In the genomic region with DNA sequence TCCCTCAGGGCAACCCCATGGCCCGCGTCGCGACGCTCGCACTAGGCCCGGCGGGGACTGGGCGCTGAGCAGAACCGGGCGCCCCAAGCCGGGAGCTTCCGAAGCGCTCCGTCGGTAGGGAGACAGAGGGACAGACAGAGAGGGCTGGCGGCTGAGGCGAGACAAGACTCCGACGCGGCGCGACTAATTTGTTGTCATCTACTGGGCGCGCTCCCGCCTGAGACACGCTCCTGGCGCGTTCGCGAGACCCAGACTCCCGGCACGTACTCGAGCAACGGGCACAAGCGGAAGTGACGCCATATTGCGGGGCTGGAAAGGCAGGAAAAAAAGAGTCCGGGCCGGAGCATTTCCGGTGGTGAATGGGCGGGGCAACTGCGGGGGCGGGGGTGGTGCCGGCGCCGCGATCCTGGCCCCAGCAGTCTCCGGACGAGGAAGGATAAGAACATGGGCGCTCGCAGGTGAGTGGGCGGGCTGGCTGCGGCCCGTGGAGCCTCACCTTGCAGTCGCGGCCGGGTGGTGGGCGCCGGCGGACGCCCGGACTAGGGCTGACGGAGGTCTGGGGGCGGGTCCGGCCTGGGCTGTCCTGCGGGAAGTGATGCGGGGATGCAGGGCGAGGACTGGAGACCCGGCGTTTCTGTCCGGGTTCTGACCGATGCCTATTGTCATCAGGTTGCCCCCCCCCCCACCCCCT, we compare ENCODE assay signal across 8 mouse cellular contexts. TPM values are rescaled to one million over a fixed set of nuclear protein-coding genes. Genes with fewer than 3 reads are reported as not detected.
DNase-seq lines count a peak whose midpoint lies in the region; ATAC-seq and TF ChIP-seq lines count a peak whose summit lies in the region.

A gene (minus strand): TSS at position 211 of the 691 bp plus-strand sequence.

- under 1% methylated on average over 47 of the region's 73 CpGs for WGBS in embryonic facial prominence, embryonic 14.5 days
- under 1% methylated on average over 72 of the region's 73 CpGs for WGBS in heart, adult 2 months
- WGBS in limb, embryonic 13.5 days = under 1% methylated on average over 73 of the region's 73 CpGs
- under 1% methylated on average over 68 of the region's 73 CpGs for WGBS in midbrain, embryonic 16.5 days

- H3K79me2 ChIP-seq in heart, adult 2 months (replicated peaks; ENCODE audit: control insufficient read depth, insufficient read depth, low read length) = peaks cover 7% of the 10 kb centered on the region

- peak within 1 kb of the TSS; percentile 96 for H3K4me3 ChIP-seq in embryonic facial prominence, embryonic 14.5 days (ENCODE audit: low read depth, low read length)
- H3K4me3 ChIP-seq in heart, adult 2 months = peak within 1 kb of the TSS; percentile 91
- H3K4me3 ChIP-seq in limb, embryonic 13.5 days = peak within 1 kb of the TSS; percentile 99
- H3K4me3 ChIP-seq in midbrain, embryonic 16.5 days (ENCODE audit: low read depth, low read length) = peak within 1 kb of the TSS; percentile 97

- H3K36me3 ChIP-seq in embryonic facial prominence, embryonic 14.5 days (ENCODE audit: control insufficient read depth, insufficient read depth, low read length) = peaks cover 11% of the 10 kb centered on the region
- peaks cover 5% of the 10 kb centered on the region for H3K36me3 ChIP-seq in heart, adult 2 months (ENCODE audit: control insufficient read depth, insufficient read depth, low read length)
- peaks cover 14% of the 10 kb centered on the region for H3K36me3 ChIP-seq in limb, embryonic 13.5 days
- peaks cover 4% of the 10 kb centered on the region for H3K36me3 ChIP-seq in midbrain, embryonic 16.5 days (ENCODE audit: control insufficient read depth, insufficient read depth, low read length)

- H3K27me3 ChIP-seq in embryonic facial prominence, embryonic 14.5 days (replicated peaks; ENCODE audit: control insufficient read depth, insufficient read depth, low read length) = no peaks in the 10 kb centered on the region
- no peaks in the 10 kb centered on the region for H3K27me3 ChIP-seq in heart, adult 2 months (ENCODE audit: control insufficient read depth, insufficient read depth, low read length)
- no peaks in the 10 kb centered on the region for H3K27me3 ChIP-seq in limb, embryonic 13.5 days
- no peaks in the 10 kb centered on the region for H3K27me3 ChIP-seq in midbrain, embryonic 16.5 days (ENCODE audit: control insufficient read depth, insufficient read depth, low read depth, low read length)

- TF ChIP-seq CTCF in heart, adult 2 months (IDR thresholded peaks at IDR 0.05) = no peak

- H3K9ac ChIP-seq in embryonic facial prominence, embryonic 14.5 days (ENCODE audit: low read depth, low read length) = peak within 1 kb of the TSS; percentile 91
- H3K9ac ChIP-seq in heart, adult 2 months (ENCODE audit: low read depth, low read length) = peak within 1 kb of the TSS; percentile 96
- peak within 1 kb of the TSS; percentile 92 for H3K9ac ChIP-seq in limb, embryonic 13.5 days
- peak within 1 kb of the TSS; percentile 90 for H3K9ac ChIP-seq in midbrain, embryonic 16.5 days (ENCODE audit: low read depth, low read length)

- no peaks in the 10 kb centered on the region for H3K9me3 ChIP-seq in embryonic facial prominence, embryonic 14.5 days (ENCODE audit: control insufficient read depth, low read length)
- H3K9me3 ChIP-seq in limb, embryonic 13.5 days = no peaks in the 10 kb centered on the region
- H3K9me3 ChIP-seq in midbrain, embryonic 16.5 days (replicated peaks; ENCODE audit: control insufficient read depth, low read length, poor library complexity, severe bottlenecking) = no peaks in the 10 kb centered on the region

- peak; percentile 92 for ATAC-seq in embryonic facial prominence, embryonic 14.5 days (ENCODE audit: low read depth)
- ATAC-seq in limb, embryonic 13.5 days (ENCODE audit: low FRiP score, low read depth) = peak; percentile 94
- peak; percentile 91 for ATAC-seq in midbrain, embryonic 16.5 days

- H3K27ac ChIP-seq in embryonic facial prominence, embryonic 14.5 days (replicated peaks; ENCODE audit: low read depth, low read length) = peak within 1 kb of the TSS; percentile 92
- H3K27ac ChIP-seq in heart, adult 2 months = peak within 1 kb of the TSS; percentile 95
- peak within 1 kb of the TSS; percentile 92 for H3K27ac ChIP-seq in limb, embryonic 13.5 days
- H3K27ac ChIP-seq in midbrain, embryonic 16.5 days (ENCODE audit: low read length) = peak within 1 kb of the TSS; percentile 95

- peak; percentile 95 for DNase-seq in 3T3-L1 (ENCODE audit: low read depth, low spot score)
- peak; percentile 84 to 93 for DNase-seq in adrenal gland, postnatal 4 days (ENCODE audit: low spot score in 2 of 2)
- DNase-seq in embryonic facial prominence, embryonic 14.5 days (ENCODE audit: low spot score) = peak; percentile 98
- DNase-seq in heart, adult 2 months = peak; percentile 94 to 96
- peak; percentile 92 to 93 for DNase-seq in kidney, adult 8-10 months
- DNase-seq in spleen, postnatal 10 days (ENCODE audit: low spot score in 2 of 2) = peak; percentile 92 to 97

- TF ChIP-seq POLR2A in heart, adult 2 months (IDR thresholded peaks at IDR 0.05; ENCODE audit: insufficient read depth, low read depth, low read length) = peak; percentile 70

- H3K4me1 ChIP-seq in embryonic facial prominence, embryonic 14.5 days (ENCODE audit: control insufficient read depth, insufficient read depth, low read length) = peaks cover 19% of the 10 kb centered on the region
- peaks cover 3% of the 10 kb centered on the region for H3K4me1 ChIP-seq in heart, adult 2 months (ENCODE audit: control insufficient read depth, insufficient read depth, low read length)
- peaks cover 34% of the 10 kb centered on the region for H3K4me1 ChIP-seq in limb, embryonic 13.5 days
- H3K4me1 ChIP-seq in midbrain, embryonic 16.5 days (ENCODE audit: control insufficient read depth, insufficient read depth, low read length) = peaks cover 32% of the 10 kb centered on the region

- intact Hi-C loops in heart, adult 2 months (cut with DNase I) = loop anchor here (2.0 kb wide), 1 partner anchor 100 kb away; a partner anchor contains a TSS

- 0 out of 2 replicates have a peak, but pooled peaks have one; percentile 40 for TF ChIP-seq EP300 in heart, adult 2 months (IDR thresholded peaks at IDR 0.05; ENCODE audit: insufficient read depth, low read depth, low read length)

- H3K4me2 ChIP-seq in embryonic facial prominence, embryonic 14.5 days (ENCODE audit: low read depth, low read length) = peak within 1 kb of the TSS; percentile 89
- peak within 1 kb of the TSS; percentile 90 for H3K4me2 ChIP-seq in limb, embryonic 13.5 days (replicated peaks)
- H3K4me2 ChIP-seq in midbrain, embryonic 16.5 days (ENCODE audit: low read length) = peak within 1 kb of the TSS; percentile 84

RNA-seq across cellular contexts. Expression of the gene that starts here (rescaled TPM):
- total RNA-seq in adrenal gland, postnatal 4 days (2021) = 10 to 100 TPM; 27.4 to 30.5 TPM
- polyA plus RNA-seq in embryonic facial prominence, embryonic 14.5 days (2014; fragmentation: Nextera tagmentation; extraction: Ambion mirVana) = 16.5 and 17.5 TPM in 2 replicates
- 10 to 100 TPM; 18.3 to 19.0 TPM for total RNA-seq in heart, adult 2 months (2021)
- polyA plus RNA-seq in heart, adult 2 months (2012; rRNA removed) = 9.2 and 17.7 TPM in 2 replicates
- polyA plus RNA-seq in limb, embryonic 13.5 days (2015; fragmentation: Nextera tagmentation; extraction: Ambion mirVana) = 12.2 and 14.0 TPM in 2 replicates
- polyA plus RNA-seq in midbrain, embryonic 16.5 days (2015; fragmentation: Nextera tagmentation; extraction: Ambion mirVana) = 14.0 and 15.6 TPM in 2 replicates

Comparison
In these comparisons a context has a peak if more than half of its experiments do, and no peak if none do; other contexts are left out.
1. Peak in every context shown above with its lines: DNase-seq, ATAC-seq, H3K4me3 ChIP-seq and H3K27ac ChIP-seq.